Mouse (Mus musculus): ENCODE results near the gene Ptges2. TPM values are rescaled to one million over a fixed set of nuclear protein-coding genes. Genes with fewer than 3 reads are reported as not detected.

The Ptges2 gene
- polyA plus RNA-seq, 1 experiment from 2014 or later: 53.1 TPM

DNA sequence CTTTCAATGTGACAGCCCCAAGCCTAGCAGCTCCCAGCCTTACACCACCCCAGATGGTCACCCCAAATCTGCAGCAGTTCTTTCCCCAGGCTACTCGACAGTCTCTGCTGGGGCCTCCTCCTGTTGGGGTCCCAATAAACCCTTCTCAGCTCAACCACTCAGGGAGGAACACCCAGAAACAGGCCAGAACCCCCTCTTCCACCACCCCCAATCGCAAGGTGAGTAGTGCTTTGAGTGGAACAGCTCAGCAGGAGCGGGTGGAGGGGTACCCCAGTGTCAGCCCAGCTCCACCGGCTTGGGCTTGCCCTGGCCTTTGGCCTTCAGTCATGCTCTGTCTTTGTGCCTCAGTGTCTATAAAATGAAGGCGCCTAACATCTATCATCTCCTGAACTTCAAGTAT is 28.4 kb upstream of the Ptges2 start:
- in situ Hi-C loops (cut with MboI; ENCODE audit: low pct_unique_long_range_greater_than_20kb): no loop called here

DNA sequence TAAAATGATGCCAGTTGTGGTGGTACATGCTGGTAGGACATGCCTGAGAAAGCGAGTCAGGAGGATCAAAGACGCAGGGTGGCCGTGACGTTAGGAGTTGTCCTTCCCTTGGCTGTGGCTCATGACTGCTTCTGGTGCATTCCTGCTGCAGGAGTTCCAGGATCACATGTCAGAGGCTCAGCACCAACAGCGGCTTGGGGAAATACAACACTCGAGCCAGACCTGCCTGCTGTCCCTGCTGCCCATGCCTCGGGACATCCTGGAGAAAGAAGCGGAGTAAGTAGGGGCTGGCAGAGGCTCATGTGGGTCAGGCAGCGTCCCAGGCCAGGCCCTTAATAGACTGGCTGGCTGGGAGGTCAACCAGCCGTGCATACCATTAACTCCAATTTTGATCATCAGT is 21.5 kb upstream of the Ptges2 start:
- TF ChIP-seq CTCF (IDR thresholded peaks at IDR 0.05): no peak
- CTCF ChIA-PET: no interaction called here
- no peak for ATAC-seq
- POLR2A ChIA-PET: no interaction called here
- no peaks in the 10 kb centered on the region for H3K27me3 ChIP-seq
- in situ Hi-C loops (cut with MboI; ENCODE audit: low pct_unique_long_range_greater_than_20kb): no loop called here
- DNase-seq (ENCODE audit: low read depth, low spot score): no peak

More for the DNA sequence above, 28.4 kb upstream of the Ptges2 start:
- ATAC-seq (no peak), DNase-seq (ENCODE audit: low read depth, low spot score) (no peak)
- no peaks in the 10 kb centered on the region for H3K27me3 ChIP-seq
- no peak for TF ChIP-seq CTCF (IDR thresholded peaks at IDR 0.05)
- CTCF ChIA-PET: no interaction called here
- POLR2A ChIA-PET: no interaction called here

- in situ Hi-C loops (cut with MboI; ENCODE audit: low pct_unique_long_range_greater_than_20kb): no loop called here
- ChIA-PET CTCF (no interaction called here), POLR2A (no interaction called here)
- no peak for TF ChIP-seq CTCF (IDR thresholded peaks at IDR 0.05)
- no peaks in the 10 kb centered on the region for H3K27me3 ChIP-seq
- ATAC-seq (no peak), DNase-seq (ENCODE audit: low read depth, low spot score) (no peak)
Measured at GRCm38 (mm10) chr2:32375317-32375940, 20.3 kb upstream of the Ptges2 start.

DNA sequence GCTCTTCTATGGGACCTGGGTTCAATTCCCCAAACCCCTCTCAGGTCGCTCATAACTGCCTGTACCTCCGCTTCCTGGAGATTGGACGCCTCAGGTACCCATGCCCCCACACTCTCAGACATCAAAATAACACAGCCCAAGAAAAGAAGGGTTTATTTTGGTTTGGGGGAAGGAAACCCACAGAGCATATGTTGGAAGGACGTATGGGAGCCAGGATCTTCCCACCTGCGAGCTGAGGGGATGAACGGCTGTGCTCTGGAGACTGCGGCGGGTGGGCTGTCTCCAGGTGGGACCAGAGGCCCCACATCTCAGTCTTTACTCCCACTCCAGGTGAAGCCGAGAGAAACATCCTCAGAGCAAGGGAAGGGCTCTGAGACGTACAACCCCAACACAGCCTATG is 18.7 kb upstream of the Ptges2 start:
- in situ Hi-C loops (cut with MboI; ENCODE audit: low pct_unique_long_range_greater_than_20kb): no loop called here
- no peaks in the 10 kb centered on the region for H3K27me3 ChIP-seq
- POLR2A ChIA-PET: no interaction called here
- DNase-seq (ENCODE audit: low read depth, low spot score) (no peak), ATAC-seq (no peak)
- CTCF ChIA-PET: no interaction called here
- no peak for TF ChIP-seq CTCF (IDR thresholded peaks at IDR 0.05)

DNA sequence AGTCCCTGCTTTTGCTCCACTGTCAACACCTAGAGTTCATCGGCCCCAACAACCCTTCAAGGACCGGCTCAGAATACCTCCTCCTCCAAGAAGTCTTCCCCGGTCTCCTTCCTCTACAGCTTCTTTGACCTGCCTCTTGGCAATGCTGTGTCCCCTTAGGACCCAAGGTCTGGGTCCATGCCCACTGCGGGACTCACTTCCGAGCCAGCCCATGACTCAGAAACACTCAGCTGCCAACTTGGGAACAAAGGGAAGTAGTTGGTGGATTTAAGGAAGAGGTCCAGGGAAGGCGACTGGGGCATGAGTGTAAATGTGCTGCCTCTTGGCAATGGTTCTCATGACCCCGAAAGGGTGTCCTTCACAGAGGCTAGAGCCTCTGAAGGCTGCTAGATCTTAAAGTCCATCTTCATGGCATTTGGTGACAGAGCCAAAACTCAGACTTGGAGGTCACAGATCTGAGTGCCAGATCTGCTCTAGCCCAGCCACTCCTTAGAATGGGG is 15.6 kb upstream of the Ptges2 start:
- H3K27me3 ChIP-seq: no peaks in the 10 kb centered on the region
- in situ Hi-C loops (cut with MboI; ENCODE audit: low pct_unique_long_range_greater_than_20kb): no loop called here
- no peak for ATAC-seq
- ChIA-PET POLR2A (interaction anchor here (1.3 kb wide), 1 partner anchor 9 kb away, joined by 5 read pairs; no protein-coding TSS in a partner anchor), CTCF (interaction anchor here (1.5 kb wide), 1 partner anchor 106 kb away, joined by 5 read pairs; no protein-coding TSS in a partner anchor)
- DNase-seq (ENCODE audit: low read depth, low spot score): no peak
- no peak for TF ChIP-seq CTCF (IDR thresholded peaks at IDR 0.05)

GRCm38 (mm10) chr2:32381141-32381774 is 14.4 kb upstream of the Ptges2 start:
- peak; percentile 17 for ATAC-seq
- ChIA-PET POLR2A (interaction anchor here (0.6 kb wide), 1 partner anchor 190 kb away, joined by 3 read pairs; no protein-coding TSS in a partner anchor), CTCF (interaction anchor here (1.4 to 2.5 kb wide), 2 partner anchors 24 to 106 kb away, joined by 3 to 8 read pairs; no protein-coding TSS in a partner anchor)
- no peak for TF ChIP-seq CTCF (IDR thresholded peaks at IDR 0.05)
- in situ Hi-C loops (cut with MboI; ENCODE audit: low pct_unique_long_range_greater_than_20kb): no loop called here
- no peaks in the 10 kb centered on the region for H3K27me3 ChIP-seq
- no peak for DNase-seq (ENCODE audit: low read depth, low spot score)

DNA sequence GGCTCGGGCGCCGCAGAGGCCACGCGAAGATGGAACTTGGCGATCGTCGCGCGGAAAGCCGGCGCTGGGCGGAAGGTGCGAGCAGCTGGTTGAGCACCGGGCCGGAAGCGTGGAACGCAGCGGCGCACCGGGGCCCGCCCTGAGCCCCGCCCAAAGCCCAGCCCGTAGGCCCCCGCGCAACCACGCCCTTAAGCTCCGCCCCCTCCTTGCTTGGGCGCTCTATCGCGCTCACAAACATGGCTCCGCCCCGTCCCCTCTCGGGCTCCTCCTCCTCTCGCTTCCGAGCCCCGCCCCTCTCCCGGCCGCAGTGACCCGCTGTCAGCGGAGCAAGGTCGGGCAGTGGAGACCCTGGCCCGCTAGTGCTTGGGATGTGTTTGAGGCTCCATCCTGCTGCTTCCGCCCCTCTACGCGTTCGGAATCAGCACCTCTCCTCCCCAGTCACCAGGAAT is 13.9 kb upstream of the Ptges2 start, which contains the start of gene 1110008P14Rik:
TSS of gene 1110008P14Rik (minus strand) at position 164 of the 449 bp plus-strand sequence.
- DNase-seq (ENCODE audit: low read depth, low spot score) (no peak), ATAC-seq (peak; percentile 78)
- TF ChIP-seq CTCF (IDR thresholded peaks at IDR 0.05): no peak
- no peaks in the 10 kb centered on the region for H3K27me3 ChIP-seq
- in situ Hi-C loops (cut with MboI; ENCODE audit: low pct_unique_long_range_greater_than_20kb): no loop called here
- ChIA-PET POLR2A (interaction anchor here (0.6 kb wide), 1 partner anchor 190 kb away, joined by 3 read pairs; no protein-coding TSS in a partner anchor), CTCF (interaction anchor here (1.4 to 2.5 kb wide), 2 partner anchors 23 to 105 kb away, joined by 3 to 8 read pairs; no protein-coding TSS in a partner anchor)

GRCm38 (mm10) chr2:32382689-32383088 is 13.0 kb upstream of the Ptges2 start:
- in situ Hi-C loops (cut with MboI; ENCODE audit: low pct_unique_long_range_greater_than_20kb): no loop called here
- DNase-seq (ENCODE audit: low read depth, low spot score): no peak
- no peak for TF ChIP-seq CTCF (IDR thresholded peaks at IDR 0.05)
- ChIA-PET CTCF (interaction anchor here (2.5 kb wide), 1 partner anchor 22 kb away, joined by 8 read pairs; no protein-coding TSS in a partner anchor), POLR2A (interaction anchor here (0.6 kb wide), 1 partner anchor 189 kb away, joined by 3 read pairs; no protein-coding TSS in a partner anchor)
- ATAC-seq: no peak
- no peaks in the 10 kb centered on the region for H3K27me3 ChIP-seq

- CTCF ChIA-PET: no interaction called here
- no peak for DNase-seq (ENCODE audit: low read depth, low spot score)
- H3K27me3 ChIP-seq: no peaks in the 10 kb centered on the region
- POLR2A ChIA-PET: no interaction called here
- TF ChIP-seq CTCF (IDR thresholded peaks at IDR 0.05): no peak
- in situ Hi-C loops (cut with MboI; ENCODE audit: low pct_unique_long_range_greater_than_20kb): no loop called here
- peak; percentile 10 for ATAC-seq
Measured at GRCm38 (mm10) chr2:32387706-32388490, 7.8 kb upstream of the Ptges2 start, which contains the start of gene Lcn2. Gene Lcn2, minus strand, starts transcription at chr2:32388252.

GRCm38 (mm10) chr2:32389157-32389556 is 6.5 kb upstream of the Ptges2 start:
- no peak for TF ChIP-seq CTCF (IDR thresholded peaks at IDR 0.05)
- H3K27me3 ChIP-seq: no peaks in the 10 kb centered on the region
- CTCF ChIA-PET: no interaction called here
- DNase-seq (ENCODE audit: low read depth, low spot score) (no peak), ATAC-seq (no peak)
- POLR2A ChIA-PET: no interaction called here
- in situ Hi-C loops (cut with MboI; ENCODE audit: low pct_unique_long_range_greater_than_20kb): no loop called here

Data from Patski (cell line).